Mouse (Mus musculus) lung, embryonic 15.5 days (tissue): ENCODE results near the gene Akt1s1. TPM values are rescaled to one million over a fixed set of nuclear protein-coding genes. Genes with fewer than 3 reads are reported as not detected.
A peak's percentile ranks its signal among the peaks of the same experiment; 100 is the strongest.
"Not testable (repeated sequence)": the region's sequence is repeated elsewhere in the genome, so short reads cannot be mapped to it uniquely, and the experiment has no call there.

Source experiments
- ATAC-seq: fragments of 200-750 bp; cut with Nextera tagmentation; 2 replicates; pipeline ENCODE4 v1.8.0; 2017; ENCODE audit warnings: moderate number of reproducible peaks, borderline replicate concordance; ENCODE audit not compliant: low FRiP score, low TSS enrichment; ENCODE audit errors: extremely low read depth
- H3K27ac ChIP-seq: fragments of 300-500 bp; sonication (generic); 2 replicates; pipeline ENCODE4 v1.5.1; 2015; ENCODE audit warnings: moderate library complexity, mild to moderate bottlenecking, inconsistent platforms
- H3K27me3 ChIP-seq: fragments of 300-500 bp; sonication (generic); 2 replicates; pipeline ENCODE4 v1.6.1; 2015; ENCODE audit warnings: inconsistent platforms
- H3K36me3 ChIP-seq: fragments of 300-500 bp; sonication (generic); 2 replicates; pipeline ENCODE4 v1.6.1; 2015; ENCODE audit warnings: inconsistent platforms
- H3K4me1 ChIP-seq: fragments of 300-500 bp; sonication (generic); 2 replicates; pipeline ENCODE4 v1.6.1; 2015; ENCODE audit warnings: inconsistent platforms
- H3K4me2 ChIP-seq: fragments of 300-500 bp; sonication (generic); 2 replicates; pipeline ENCODE4 v1.6.1; 2015; ENCODE audit warnings: inconsistent platforms, mild to moderate bottlenecking, moderate library complexity
- H3K4me3 ChIP-seq: fragments of 300-500 bp; sonication (generic); 2 replicates; pipeline ENCODE4 v1.5.1; 2015; ENCODE audit warnings: mild to moderate bottlenecking, inconsistent platforms
- H3K9ac ChIP-seq: fragments of 300-500 bp; sonication (generic); 2 replicates; pipeline ENCODE4 v1.6.1; 2015; ENCODE audit warnings: inconsistent platforms
- H3K9me3 ChIP-seq: fragments of 300-500 bp; sonication (generic); 2 replicates; pipeline ENCODE4 v1.6.1; 2016; ENCODE audit warnings: inconsistent platforms
- WGBS: fragments of 180-500 bp; shearing (Covaris S2); methylation state at CpG from one replicate; pipeline ENCODE4 v1.1.7; 2015; 5-methylcytosine and 5-hydroxymethylcytosine counted together
- polyA plus RNA-seq: library from polyadenylated mRNA; unstranded; fragments of >200 nt; fragmentation: Nextera tagmentation; extraction: Ambion mirVana; gene quantifications from 2 replicates; pipeline ENCODE4 v1.2.1, GENCODE M21; 2015

Gene Akt1s1
- polyA plus RNA-seq, 1 experiment from 2014 or later = 111 TPM

DNA sequence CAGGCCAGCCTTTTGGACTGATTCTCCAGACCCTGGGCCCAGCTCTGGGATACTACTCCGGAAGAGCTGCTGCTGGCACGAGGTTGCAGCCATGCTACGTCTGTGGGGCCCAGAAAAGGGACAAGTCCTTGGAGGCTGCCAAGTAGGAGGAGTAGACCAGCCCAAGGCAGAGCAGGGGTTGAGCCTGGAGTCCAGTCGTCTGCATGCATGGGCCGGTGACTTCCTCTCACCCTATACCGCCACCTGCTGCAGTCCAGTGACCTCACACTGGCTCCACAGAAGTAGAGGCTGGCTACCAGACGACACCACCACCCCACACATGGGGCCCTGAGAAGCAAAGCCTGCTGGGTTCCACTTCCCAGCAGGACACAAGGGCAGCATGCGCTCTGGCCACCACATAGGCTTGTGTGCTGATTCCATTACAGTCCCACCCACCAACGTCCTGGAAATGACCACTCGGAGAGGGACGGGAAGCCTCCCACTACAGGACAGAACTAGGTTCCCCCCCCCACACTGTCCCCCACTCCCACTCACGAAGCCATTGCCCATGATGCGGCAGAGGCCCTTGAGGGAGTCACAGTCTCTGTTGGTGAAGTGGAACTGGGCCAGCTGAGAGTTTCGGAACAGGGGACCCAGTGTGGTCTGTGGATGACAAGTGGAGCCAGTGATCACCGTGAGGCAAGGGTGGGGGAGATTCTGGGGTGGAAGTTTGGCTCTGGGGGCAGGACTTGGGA, 17.7 kb downstream of the Akt1s1 start:
- Histone ChIP-seq H3K4me2 (peak overlapping the region; percentile 71), H3K9ac (peak overlapping the region; percentile 100), H3K9me3 (no peaks in the 10 kb centered on the region), H3K36me3 (peaks cover 42% of the 10 kb centered on the region), H3K27ac (peak overlapping the region; percentile 100), H3K27me3 (no peaks in the 10 kb centered on the region), H3K4me1 (peaks cover 60% of the 10 kb centered on the region), H3K4me3 (peak overlapping the region; percentile 99)
- peak; percentile 3; the same call in 1 of the 2 replicates for ATAC-seq
- 41% methylated on average over 15 of the region's 15 CpGs for WGBS

DNA sequence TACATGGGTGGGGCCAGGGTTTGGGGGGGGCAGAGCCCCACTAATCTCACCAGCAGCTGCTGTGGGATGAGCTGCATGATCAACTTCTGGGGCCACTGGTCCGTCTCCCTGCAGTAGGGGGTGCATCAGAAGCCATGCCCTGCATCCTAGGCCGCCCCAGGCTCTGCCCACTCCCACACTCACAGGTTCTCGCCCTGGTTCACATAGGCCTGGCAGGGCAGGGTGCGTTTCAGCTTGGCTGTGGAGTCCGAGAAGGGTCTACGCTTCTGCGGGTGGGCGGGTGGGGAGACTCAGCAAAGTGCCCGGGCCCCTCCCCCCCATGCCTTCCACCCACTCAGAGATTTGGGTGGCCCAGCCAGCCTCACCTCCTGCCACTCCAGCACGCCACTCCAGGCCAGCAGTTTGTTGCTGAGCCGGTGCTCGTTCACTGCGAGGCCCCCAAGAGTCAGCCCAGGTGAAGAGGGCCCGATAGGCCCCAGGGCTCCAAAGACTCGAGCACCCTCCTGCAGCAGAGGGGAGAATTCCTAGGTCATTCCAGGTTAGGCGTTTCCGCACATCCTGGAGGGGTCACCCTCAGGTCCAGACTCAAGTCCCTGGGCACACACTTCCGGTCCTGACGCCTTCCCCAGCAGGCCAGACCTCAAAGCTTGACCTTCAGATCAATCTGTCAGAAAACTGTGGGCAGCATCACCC, 18.4 kb downstream of the Akt1s1 start:
- H3K27me3 ChIP-seq = no peaks in the 10 kb centered on the region
- peak overlapping the region; percentile 99 for H3K4me3 ChIP-seq
- H3K4me2 ChIP-seq = peak overlapping the region; percentile 71
- peak overlapping the region; percentile 100 for H3K9ac ChIP-seq
- H3K36me3 ChIP-seq = peaks cover 35% of the 10 kb centered on the region
- no peaks in the 10 kb centered on the region for H3K9me3 ChIP-seq
- no peak for ATAC-seq
- peaks cover 55% of the 10 kb centered on the region for H3K4me1 ChIP-seq
- 44% methylated on average over 19 of the region's 19 CpGs for WGBS
- peak overlapping the region; percentile 100 for H3K27ac ChIP-seq

DNA sequence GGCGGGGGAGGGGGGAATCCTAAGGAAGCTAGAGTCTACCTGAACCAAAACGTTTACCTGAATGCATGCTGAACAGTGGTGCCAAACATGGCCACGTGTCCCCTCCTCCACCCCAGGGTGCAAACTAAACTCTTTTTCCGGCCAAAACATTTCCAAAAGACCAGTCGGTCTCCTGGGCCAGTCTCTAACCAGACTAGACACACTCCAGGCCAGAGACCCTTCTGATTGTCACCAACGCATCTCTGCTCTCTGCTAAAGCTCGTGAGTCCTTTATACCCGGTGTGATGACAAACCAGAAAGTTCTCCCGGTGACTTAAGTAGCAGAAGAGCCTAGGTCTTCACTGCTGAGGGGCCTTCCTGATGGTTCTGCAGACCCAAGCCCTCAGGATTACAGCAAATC, 19.0 kb downstream of the Akt1s1 start:
- WGBS = 25% methylated on average over 9 of the region's 9 CpGs
- Histone ChIP-seq H3K9ac (peak overlapping the region; percentile 100), H3K4me2 (peak overlapping the region; percentile 71), H3K9me3 (no peaks in the 10 kb centered on the region), H3K27me3 (no peaks in the 10 kb centered on the region), H3K36me3 (peaks cover 29% of the 10 kb centered on the region), H3K27ac (peak overlapping the region; percentile 100), H3K4me1 (peaks cover 51% of the 10 kb centered on the region), H3K4me3 (peak overlapping the region; percentile 99)
- ATAC-seq = no peak

DNA sequence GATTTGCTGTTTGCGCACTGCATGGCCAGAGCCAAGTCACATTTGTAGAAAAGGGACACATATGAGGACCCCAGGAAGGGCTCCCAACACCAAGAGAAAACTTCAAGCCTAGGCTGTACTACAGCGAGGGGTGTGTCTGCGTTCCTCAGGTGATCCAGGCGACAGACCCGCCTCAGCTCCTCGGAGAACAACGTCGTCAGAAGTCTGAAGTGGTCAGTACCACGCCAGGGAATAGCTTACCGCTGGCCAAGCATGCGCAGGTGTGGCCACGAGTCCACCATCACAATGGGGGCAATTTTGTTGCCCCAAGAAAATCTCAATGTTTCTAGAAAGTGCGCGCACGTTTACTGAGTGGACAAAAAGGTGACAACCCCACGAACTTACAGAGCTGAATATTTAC, 19.7 kb downstream of the Akt1s1 start:
- Histone ChIP-seq H3K27ac (peak overlapping the region; percentile 100), H3K4me1 (peaks cover 53% of the 10 kb centered on the region), H3K9me3 (no peaks in the 10 kb centered on the region), H3K27me3 (no peaks in the 10 kb centered on the region), H3K4me2 (peak overlapping the region; percentile 71), H3K4me3 (peak overlapping the region; percentile 99), H3K36me3 (peaks cover 22% of the 10 kb centered on the region), H3K9ac (peak overlapping the region; percentile 100)
- ATAC-seq = no peak
- WGBS = 5% methylated on average over 16 of the region's 16 CpGs

DNA sequence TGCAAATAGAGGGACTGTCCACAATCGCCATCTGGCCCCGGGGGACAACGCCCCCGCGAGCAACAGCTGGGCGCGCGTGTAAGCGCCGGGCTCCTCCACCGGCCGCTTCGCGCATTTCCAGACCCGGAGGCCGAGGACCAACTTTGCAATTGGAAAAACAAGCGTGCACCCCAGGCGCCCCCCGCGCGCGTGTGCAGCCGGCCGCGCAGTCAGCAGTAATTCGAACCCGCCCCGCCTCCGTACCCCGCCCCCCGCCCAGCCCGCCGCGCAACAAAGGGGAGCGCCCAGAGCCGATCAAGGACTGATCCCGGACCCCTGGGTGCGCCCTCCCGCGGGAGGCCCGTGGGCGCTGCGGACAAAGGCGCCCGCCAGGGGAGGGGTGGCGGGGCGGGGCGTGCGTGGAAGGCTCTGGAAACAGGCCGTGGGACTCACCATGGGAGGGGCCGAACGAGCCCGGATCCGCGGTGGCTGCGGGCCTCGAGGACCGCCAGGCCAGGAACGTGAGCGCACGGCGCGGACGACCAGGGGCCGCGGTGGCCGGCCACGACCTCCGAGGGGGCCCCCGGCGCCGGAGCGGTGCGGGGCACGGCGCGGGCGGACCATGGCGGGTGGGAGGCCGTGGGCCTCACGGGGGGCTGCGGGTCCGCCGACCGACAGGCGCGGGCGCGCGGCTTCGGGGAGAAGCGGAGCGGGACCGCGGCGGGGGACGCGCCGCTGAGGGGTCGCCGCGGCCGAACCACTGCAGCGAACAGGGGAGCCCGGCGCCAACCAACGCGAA, 20.3 kb downstream of the Akt1s1 start:
- H3K27ac ChIP-seq = peak overlapping the region; percentile 100
- no peaks in the 10 kb centered on the region for H3K27me3 ChIP-seq
- peak overlapping the region; percentile 71 for H3K4me2 ChIP-seq
- H3K4me3 ChIP-seq = peak overlapping the region; percentile 99
- no peaks in the 10 kb centered on the region for H3K9me3 ChIP-seq
- peaks cover 15% of the 10 kb centered on the region for H3K36me3 ChIP-seq
- peak; percentile 64 for ATAC-seq
- under 1% methylated on average over 105 of the region's 108 CpGs for WGBS
- peak overlapping the region; percentile 100 for H3K9ac ChIP-seq
- peaks cover 52% of the 10 kb centered on the region for H3K4me1 ChIP-seq

DNA sequence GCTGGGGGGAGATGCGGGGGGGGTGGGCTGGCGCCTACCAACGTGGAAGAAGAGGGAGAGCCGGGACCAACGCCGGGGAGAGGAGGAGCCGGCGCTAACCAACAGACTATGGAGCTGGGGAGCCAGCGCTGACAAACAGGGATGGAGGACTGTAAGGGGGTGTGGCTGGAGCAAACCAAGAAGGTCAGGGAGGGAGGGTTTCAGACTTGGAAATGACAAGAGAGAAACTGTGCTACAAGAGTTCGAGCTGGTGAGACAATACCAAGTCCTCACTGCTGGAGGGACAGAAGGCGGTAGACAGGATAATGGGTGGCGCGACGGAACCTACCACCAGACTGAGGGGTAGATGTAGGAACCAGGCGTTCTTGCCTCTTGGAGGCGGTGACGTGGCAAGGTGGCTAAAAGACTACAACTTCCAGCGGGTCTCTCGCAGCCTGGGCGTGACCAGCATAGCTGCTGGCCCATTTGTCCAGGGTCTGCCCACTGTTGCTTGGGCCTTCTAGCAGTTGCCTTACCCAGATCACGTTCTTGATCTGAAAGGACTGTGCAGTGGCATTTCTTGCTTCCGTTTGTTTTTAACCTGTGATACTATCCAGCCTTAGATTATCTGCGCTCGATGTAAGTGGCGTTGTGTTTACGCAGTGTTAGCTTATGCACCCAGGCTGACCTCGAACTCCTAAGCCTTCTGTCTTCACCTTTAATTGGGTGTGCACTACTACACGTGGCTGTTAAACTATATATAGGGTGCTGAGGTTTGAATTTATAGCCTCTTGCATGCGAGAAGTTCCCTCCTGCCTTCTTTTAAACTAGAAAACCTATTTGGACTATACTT, 21.1 kb downstream of the Akt1s1 start, which contains the start of gene Ptov1:
Gene Ptov1 (minus strand): TSS at position 92 of the 832 bp plus-strand sequence.
- no peaks in the 10 kb centered on the region for H3K27me3 ChIP-seq
- peak within 1 kb of the TSS; percentile 100 for H3K27ac ChIP-seq
- peak within 1 kb of the TSS; percentile 71 for H3K4me2 ChIP-seq
- H3K4me1 ChIP-seq = peaks cover 44% of the 10 kb centered on the region
- H3K36me3 ChIP-seq = peaks cover 7% of the 10 kb centered on the region; the same call in 1 of the 2 replicates
- peak; percentile 93 for ATAC-seq
- peak within 1 kb of the TSS; percentile 100 for H3K9ac ChIP-seq
- 2% methylated on average over 29 of the region's 29 CpGs for WGBS
- peak within 1 kb of the TSS; percentile 99 for H3K4me3 ChIP-seq
- H3K9me3 ChIP-seq = no peaks in the 10 kb centered on the region

DNA sequence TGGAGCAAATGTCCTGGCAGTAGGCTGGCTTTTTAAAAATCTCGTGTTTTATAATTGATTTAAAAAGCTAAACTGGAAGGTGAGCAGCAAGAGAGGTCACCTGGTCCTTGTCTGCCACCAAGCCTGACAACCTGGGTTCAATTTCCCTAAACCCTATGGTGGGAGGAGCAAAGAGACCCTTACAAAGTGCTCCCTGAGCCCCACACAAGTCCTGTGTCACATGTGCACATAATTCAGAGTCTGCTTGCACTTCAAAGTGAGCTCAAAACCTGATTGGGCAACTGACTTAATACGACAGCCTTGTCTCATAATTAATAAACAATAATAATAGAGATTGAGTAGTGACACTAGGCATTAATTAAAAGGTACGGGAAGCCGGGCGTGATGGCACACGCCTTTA, 21.8 kb downstream of the Akt1s1 start:
- Histone ChIP-seq H3K36me3 (0 out of 2 replicates have a peak, but pooled peaks cover 1% of the 10 kb centered on the region), H3K4me2 (peak overlapping the region; percentile 71), H3K4me1 (peaks cover 37% of the 10 kb centered on the region), H3K27ac (peak overlapping the region; percentile 100), H3K4me3 (peak overlapping the region; percentile 99), H3K27me3 (no peaks in the 10 kb centered on the region), H3K9me3 (no peaks in the 10 kb centered on the region), H3K9ac (peak overlapping the region; percentile 100; the same call in 1 of the 2 replicates)
- ATAC-seq = no peak
- WGBS = 78% methylated on average over 6 of the region's 6 CpGs

DNA sequence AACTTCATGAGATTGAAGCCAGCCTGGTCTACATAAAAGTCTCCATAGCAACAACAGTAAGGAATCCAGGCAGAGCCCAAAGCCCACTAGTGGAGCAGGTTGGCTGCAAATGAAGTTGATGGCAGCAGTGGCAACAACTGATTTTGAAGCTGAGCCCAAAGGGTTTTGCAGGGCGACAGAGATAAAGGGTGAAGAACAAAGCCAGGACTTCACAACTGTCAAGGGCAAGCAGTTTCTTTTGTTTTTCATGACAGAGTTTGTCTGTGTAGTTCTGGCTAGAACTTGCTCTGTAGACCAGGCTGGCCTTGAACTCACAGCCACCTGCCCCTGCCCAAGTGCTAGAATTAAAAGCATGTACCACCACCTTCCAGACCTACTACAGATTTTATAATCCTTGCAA, 22.4 kb downstream of the Akt1s1 start:
- no peak for ATAC-seq
- Histone ChIP-seq H3K4me2 (no peak overlapping the region), H3K4me1 (peaks cover 32% of the 10 kb centered on the region), H3K36me3 (peaks cover 6% of the 10 kb centered on the region; the same call in 1 of the 2 replicates), H3K27me3 (no peaks in the 10 kb centered on the region), H3K9me3 (no peaks in the 10 kb centered on the region), H3K9ac (no peak overlapping the region), H3K4me3 (no peak overlapping the region), H3K27ac (no peak overlapping the region)
- WGBS = 94% methylated on average over 1 of the region's 1 CpGs

DNA sequence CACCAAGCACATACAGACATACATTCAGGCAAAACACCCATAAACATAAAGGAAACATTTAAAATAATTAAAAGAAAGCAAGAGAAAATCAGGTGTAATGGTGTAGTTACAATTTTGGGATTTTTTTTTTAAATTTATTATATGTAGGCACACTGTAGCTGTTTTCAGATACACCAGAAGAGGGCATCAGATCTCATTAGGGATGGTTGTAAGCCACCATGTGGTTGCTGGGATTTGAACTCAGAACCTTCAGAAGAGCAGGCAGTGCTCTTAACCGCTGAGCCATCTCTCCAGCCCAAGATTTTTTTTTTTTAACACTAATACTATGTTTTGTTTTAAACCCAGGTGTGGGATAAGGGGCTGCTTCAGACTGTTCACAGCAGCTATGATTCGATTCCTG, 23.0 kb downstream of the Akt1s1 start:
- H3K4me2 ChIP-seq, ATAC-seq, H3K9ac ChIP-seq, H3K27me3 ChIP-seq, H3K4me3 ChIP-seq, H3K27ac ChIP-seq, H3K9me3 ChIP-seq: not testable (repeated sequence)
- peaks cover 12% of the 10 kb centered on the region for H3K36me3 ChIP-seq
- H3K4me1 ChIP-seq = peaks cover 26% of the 10 kb centered on the region
- WGBS = 83% methylated on average over 2 of the region's 2 CpGs

DNA sequence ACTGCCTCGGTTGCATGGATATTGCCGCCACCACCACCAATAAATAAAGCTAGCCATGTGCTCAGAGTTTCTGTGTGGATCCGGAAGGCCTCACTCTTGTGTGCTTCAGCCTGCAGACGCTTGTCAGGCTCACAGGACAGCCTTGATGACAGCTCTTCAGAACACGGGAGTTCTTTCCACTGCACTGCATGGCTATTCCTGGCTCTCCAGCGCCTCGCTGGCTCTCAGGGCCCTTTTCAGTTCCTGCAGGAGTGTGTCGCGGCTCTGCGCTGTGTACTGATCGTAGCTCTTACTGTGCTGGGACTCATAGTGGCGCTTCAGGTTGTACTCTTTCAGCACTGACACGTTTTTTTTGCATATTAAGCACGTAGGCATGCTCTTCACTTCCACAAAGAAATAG, 29.0 kb downstream of the Akt1s1 start:
- no peak overlapping the region for H3K9ac ChIP-seq
- no peaks in the 10 kb centered on the region for H3K9me3 ChIP-seq
- H3K4me2 ChIP-seq = no peak overlapping the region
- peaks cover 71% of the 10 kb centered on the region for H3K36me3 ChIP-seq
- no peak overlapping the region for H3K27ac ChIP-seq
- 84% methylated on average over 14 of the region's 14 CpGs for WGBS
- H3K27me3 ChIP-seq = no peaks in the 10 kb centered on the region
- ATAC-seq = no peak
- H3K4me1 ChIP-seq = 0 out of 2 replicates have a peak, but pooled peaks cover 2% of the 10 kb centered on the region
- no peak overlapping the region for H3K4me3 ChIP-seq

DNA sequence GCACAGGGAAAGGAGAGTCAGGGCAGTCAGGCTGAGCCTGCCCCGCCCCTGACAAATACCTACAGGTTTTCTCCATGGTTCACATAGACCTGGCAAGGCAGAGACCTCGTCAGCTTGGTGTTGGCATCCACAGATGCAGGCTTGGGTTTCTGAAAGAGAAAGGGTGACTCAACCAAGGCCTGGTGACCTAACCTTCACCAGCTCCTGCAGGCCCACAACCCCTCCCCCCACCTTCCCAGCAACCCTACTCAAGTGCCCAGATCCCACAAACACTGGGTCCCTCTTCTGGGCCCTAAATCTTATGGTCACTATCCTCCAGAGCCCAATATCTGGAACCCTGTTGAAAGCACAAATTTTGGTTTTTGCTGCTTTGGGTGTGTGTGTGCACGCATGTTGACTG, 34.2 kb downstream of the Akt1s1 start:
- 90% methylated on average over 3 of the region's 3 CpGs for WGBS
- H3K9ac ChIP-seq = no peak overlapping the region

More for the DNA sequence above, 34.2 kb downstream of the Akt1s1 start:
- Histone ChIP-seq H3K9me3 (no peaks in the 10 kb centered on the region), H3K4me3 (no peak overlapping the region), H3K36me3 (peaks cover 74% of the 10 kb centered on the region), H3K4me1 (no peaks in the 10 kb centered on the region), H3K27ac (no peak overlapping the region), H3K27me3 (no peaks in the 10 kb centered on the region), H3K4me2 (no peak overlapping the region)
- ATAC-seq = no peak
